Mouse (Mus musculus): ENCODE measurements around the gene Hs2st1.

- no peak for TF ChIP-seq CTCF (conservative IDR thresholded peaks at IDR 0.05 in 1 of 2, IDR thresholded peaks at IDR 0.05 in 1 of 2; ENCODE audit: low read depth in 2 of 2, low read length in 2 of 2)
- TF ChIP-seq SMC3 (IDR thresholded peaks at IDR 0.05; ENCODE audit: low read depth, low read length), result no peak
- no peak for TF ChIP-seq UBTF (IDR thresholded peaks at IDR 0.05; ENCODE audit: low read depth, low read length)
- no peak for TF ChIP-seq ZNF384 (IDR thresholded peaks at IDR 0.05; ENCODE audit: low read depth, low read length)
- TF ChIP-seq MAFK (IDR thresholded peaks at IDR 0.05; ENCODE audit: insufficient replicate concordance, low read length), result no peak
- TF ChIP-seq SIN3A (IDR thresholded peaks at IDR 0.05; ENCODE audit: low read length), result no peak
Measured at GRCm38 (mm10) chr3:144578921-144579320, 8.9 kb upstream of the Hs2st1 start.

Data from CH12.LX (cell line).